Mouse (Mus musculus): ENCODE results near the gene Vdac2. TPM values are rescaled to one million over a fixed set of nuclear protein-coding genes. Genes with fewer than 3 reads are reported as not detected.
A peak's percentile ranks its signal among the peaks of the same experiment; 100 is the strongest.

Vdac2 gene
- polyA plus RNA-seq, 1 experiment from 2014 or later = 299 TPM

GRCm38 (mm10) chr14:21822307-21822706, 2.7 kb upstream of the Vdac2 start:
- Histone ChIP-seq H3K27ac (replicated peaks) (no peak overlapping the region; the same call in 1 of the 2 replicates), H3K27me3 (replicated peaks) (no peaks in the 10 kb centered on the region), H3K4me3 (replicated peaks) (no peak overlapping the region), H3K9ac (replicated peaks) (no peak overlapping the region), H3K4me1 (0 out of 2 replicates have a peak, but pooled peaks cover 5% of the 10 kb centered on the region), H3K9me3 (replicated peaks) (no peaks in the 10 kb centered on the region), H3K36me3 (no peaks in the 10 kb centered on the region), H3K4me2 (no peak overlapping the region)
- 78% methylated on average over 7 of the region's 7 CpGs for WGBS
- ATAC-seq (ENCODE audit: low FRiP score) = no peak

- Histone ChIP-seq H3K4me3 (replicated peaks) (no peak overlapping the region), H3K4me2 (no peak overlapping the region), H3K27ac (replicated peaks) (peak overlapping the region; percentile 64), H3K4me1 (0 out of 2 replicates have a peak, but pooled peaks cover 5% of the 10 kb centered on the region), H3K9me3 (replicated peaks) (no peaks in the 10 kb centered on the region), H3K27me3 (replicated peaks) (no peaks in the 10 kb centered on the region), H3K9ac (replicated peaks) (no peak overlapping the region), H3K36me3 (no peaks in the 10 kb centered on the region)
- WGBS = 66% methylated on average over 7 of the region's 7 CpGs
- ATAC-seq (ENCODE audit: low FRiP score) = no peak
Observed at GRCm38 (mm10) chr14:21822795-21823374, 2.2 kb upstream of the Vdac2 start.

GRCm38 (mm10) chr14:21823897-21824296, 1.1 kb upstream of the Vdac2 start:
- no peak for ATAC-seq (ENCODE audit: low FRiP score)
- H3K4me2 ChIP-seq = no peak overlapping the region
- WGBS = 79% methylated on average over 7 of the region's 7 CpGs

GRCm38 (mm10) chr14:21825786-21826491, 901 bp downstream of the Vdac2 start:
- Histone ChIP-seq H3K4me2 (no peak overlapping the region), H3K9ac (replicated peaks) (no peak overlapping the region), H3K36me3 (no peaks in the 10 kb centered on the region), H3K27me3 (replicated peaks) (no peaks in the 10 kb centered on the region), H3K4me3 (replicated peaks) (no peak overlapping the region), H3K27ac (replicated peaks) (no peak overlapping the region), H3K4me1 (peaks cover 12% of the 10 kb centered on the region), H3K9me3 (replicated peaks) (no peaks in the 10 kb centered on the region)
- no peak for ATAC-seq (ENCODE audit: low FRiP score)
- WGBS = 78% methylated on average over 9 of the region's 9 CpGs

More at GRCm38 (mm10) chr14:21823897-21824296, 1.1 kb upstream of the Vdac2 start:
- Histone ChIP-seq H3K27ac (replicated peaks) (no peak overlapping the region), H3K9ac (replicated peaks) (no peak overlapping the region), H3K36me3 (no peaks in the 10 kb centered on the region), H3K4me1 (0 out of 2 replicates have a peak, but pooled peaks cover 5% of the 10 kb centered on the region), H3K27me3 (replicated peaks) (no peaks in the 10 kb centered on the region), H3K4me3 (replicated peaks) (no peak overlapping the region), H3K9me3 (replicated peaks) (no peaks in the 10 kb centered on the region)

- Histone ChIP-seq H3K4me3 (replicated peaks) (peak overlapping the region; percentile 100), H3K36me3 (peaks cover 16% of the 10 kb centered on the region; the same call in 1 of the 2 replicates), H3K27me3 (replicated peaks) (no peaks in the 10 kb centered on the region), H3K27ac (replicated peaks) (peak overlapping the region; percentile 97), H3K9ac (replicated peaks) (peak overlapping the region; percentile 93), H3K4me2 (peak overlapping the region; percentile 86), H3K9me3 (replicated peaks) (no peaks in the 10 kb centered on the region), H3K4me1 (peaks cover 30% of the 10 kb centered on the region)
- WGBS = under 1% methylated on average over 73 of the region's 73 CpGs
- peak; percentile 98 for ATAC-seq (ENCODE audit: low FRiP score)
Observed at GRCm38 (mm10) chr14:21830876-21831767, 6.1 kb downstream of the Vdac2 start.

GRCm38 (mm10) chr14:21831830-21832403, 6.9 kb downstream of the Vdac2 start:
- Histone ChIP-seq H3K4me3 (replicated peaks) (peak overlapping the region; percentile 100), H3K36me3 (peaks cover 20% of the 10 kb centered on the region), H3K27ac (replicated peaks) (peak overlapping the region; percentile 97), H3K4me2 (peak overlapping the region; percentile 86), H3K9ac (replicated peaks) (peak overlapping the region; percentile 93), H3K4me1 (peaks cover 30% of the 10 kb centered on the region), H3K9me3 (replicated peaks) (no peaks in the 10 kb centered on the region), H3K27me3 (replicated peaks) (no peaks in the 10 kb centered on the region)
- ATAC-seq (ENCODE audit: low FRiP score) = peak; percentile 37
- WGBS = under 1% methylated on average over 28 of the region's 28 CpGs

GRCm38 (mm10) chr14:21838336-21839017, 13.4 kb downstream of the Vdac2 start:
- H3K36me3 ChIP-seq = peaks cover 82% of the 10 kb centered on the region
- WGBS = 83% methylated on average over 8 of the region's 8 CpGs

GRCm38 (mm10) chr14:21841819-21842592, 17.0 kb downstream of the Vdac2 start:
- ATAC-seq (ENCODE audit: low FRiP score) = no peak
- no peak overlapping the region for H3K4me3 ChIP-seq (replicated peaks)
- no peak overlapping the region for H3K4me2 ChIP-seq
- 95% methylated on average over 5 of the region's 5 CpGs for WGBS
- peaks cover 93% of the 10 kb centered on the region for H3K36me3 ChIP-seq
- H3K4me1 ChIP-seq = peaks cover 5% of the 10 kb centered on the region
- no peak overlapping the region for H3K27ac ChIP-seq (replicated peaks)
- no peaks in the 10 kb centered on the region for H3K27me3 ChIP-seq (replicated peaks)
- H3K9ac ChIP-seq (replicated peaks) = no peak overlapping the region
- no peaks in the 10 kb centered on the region for H3K9me3 ChIP-seq (replicated peaks)

More at GRCm38 (mm10) chr14:21838336-21839017, 13.4 kb downstream of the Vdac2 start:
- Histone ChIP-seq H3K4me2 (no peak overlapping the region), H3K27ac (replicated peaks) (no peak overlapping the region), H3K9me3 (replicated peaks) (no peaks in the 10 kb centered on the region), H3K4me3 (replicated peaks) (no peak overlapping the region), H3K27me3 (replicated peaks) (no peaks in the 10 kb centered on the region), H3K9ac (replicated peaks) (no peak overlapping the region), H3K4me1 (peaks cover 9% of the 10 kb centered on the region)
- no peak for ATAC-seq (ENCODE audit: low FRiP score)

- no peak overlapping the region for H3K9ac ChIP-seq (replicated peaks)
- no peak overlapping the region for H3K27ac ChIP-seq (replicated peaks)
- no peak overlapping the region for H3K4me3 ChIP-seq (replicated peaks)
- H3K4me1 ChIP-seq = peaks cover 17% of the 10 kb centered on the region
- no peak overlapping the region for H3K4me2 ChIP-seq
- H3K27me3 ChIP-seq (replicated peaks) = no peaks in the 10 kb centered on the region
- H3K36me3 ChIP-seq = peaks cover 81% of the 10 kb centered on the region
- ATAC-seq (ENCODE audit: low FRiP score) = no peak
- 85% methylated on average over 6 of the region's 6 CpGs for WGBS
- no peaks in the 10 kb centered on the region for H3K9me3 ChIP-seq (replicated peaks)
Observed at GRCm38 (mm10) chr14:21843263-21843662, 18.2 kb downstream of the Vdac2 start.

GRCm38 (mm10) chr14:21846827-21847380, 21.9 kb downstream of the Vdac2 start:
- Histone ChIP-seq H3K9ac (replicated peaks) (peak overlapping the region; percentile 78), H3K4me1 (peaks cover 36% of the 10 kb centered on the region), H3K27ac (replicated peaks) (peak overlapping the region; percentile 66), H3K27me3 (replicated peaks) (no peaks in the 10 kb centered on the region), H3K9me3 (replicated peaks) (no peaks in the 10 kb centered on the region), H3K36me3 (peaks cover 46% of the 10 kb centered on the region), H3K4me3 (replicated peaks) (peak overlapping the region; percentile 76), H3K4me2 (peak overlapping the region; percentile 98)
- 17% methylated on average over 10 of the region's 10 CpGs for WGBS
- ATAC-seq (ENCODE audit: low FRiP score) = no peak

Data from neural tube, embryonic 15.5 days (tissue).